Mouse (Mus musculus) small intestine, adult 2 months (tissue): ENCODE data around the gene Spns2. TPM values are rescaled to one million over a fixed set of nuclear protein-coding genes. Genes with fewer than 3 reads are reported as not detected.

Experiments used
- H3K27ac ChIP-seq: fragments of 200-500 bp; 2 replicates; pipeline ENCODE4 v1.5.1; 2012; ENCODE audit warnings: low read depth, low read length, control low read depth, inconsistent platforms; ENCODE audit not compliant: insufficient read depth
- H3K27me3 ChIP-seq: fragments of 200-500 bp; 2 replicates; pipeline ENCODE4 v1.6.1; 2012; ENCODE audit warnings: mild to moderate bottlenecking, moderate library complexity, low read length, inconsistent platforms; ENCODE audit not compliant: control insufficient read depth, insufficient read depth
- H3K36me3 ChIP-seq: fragments of 200-500 bp; 2 replicates; pipeline ENCODE4 v1.6.1; 2012; ENCODE audit warnings: mild to moderate bottlenecking, low read length, control low read depth, inconsistent platforms; ENCODE audit not compliant: control insufficient read depth, insufficient read depth
- H3K4me1 ChIP-seq: fragments of 200-500 bp; 2 replicates; pipeline ENCODE4 v1.6.1; 2012; ENCODE audit warnings: low read length, inconsistent platforms, mixed read lengths; ENCODE audit not compliant: control insufficient read depth, insufficient read depth, insufficient read length
- H3K4me3 ChIP-seq: fragments of 200-500 bp; 2 replicates; pipeline ENCODE4 v1.5.1; 2012; ENCODE audit warnings: low read depth, mild to moderate bottlenecking, control low read depth, inconsistent platforms, low read length, moderate library complexity
- CTCF ChIP-seq: fragments of 200-500 bp; IDR thresholded peaks from 2 replicates; pipeline ENCODE4 v1.5.1; 2012; ENCODE audit warnings: low read depth, mild to moderate bottlenecking, control low read depth, inconsistent platforms, low read length, moderate library complexity, mixed read lengths; ENCODE audit not compliant: insufficient replicate concordance, insufficient read length; ENCODE audit errors: extremely low read depth
- POLR2A ChIP-seq: fragments of 200-500 bp; IDR thresholded peaks from 2 replicates; pipeline ENCODE4 v1.6.1; 2012; ENCODE audit warnings: low read depth, mild to moderate bottlenecking, control low read depth, inconsistent platforms, low read length, moderate library complexity
- WGBS: fragments of 180-500 bp; shearing (Covaris S2); methylation state at CpG from one replicate; pipeline ENCODE4 v1.1.7; 2018; 5-methylcytosine and 5-hydroxymethylcytosine counted together
- polyA plus RNA-seq: library from polyadenylated mRNA; depleted of rRNA; stranded (reverse); fragments of >200 nt; gene quantifications from 2 replicates; pipeline ENCODE4 v1.2.3, GENCODE M21; 2012

The Spns2 gene
- polyA plus RNA-seq, 1 experiment = 77.7 TPM

GRCm38 (mm10) chr11:72518449-72518848, 28.7 kb upstream of the Spns2 start:
- Histone ChIP-seq H3K27me3 (no peaks in the 10 kb centered on the region), H3K27ac (no peak overlapping the region), H3K4me1 (peaks cover 8% of the 10 kb centered on the region; the same call in 1 of the 2 replicates), H3K36me3 (no peaks in the 10 kb centered on the region), H3K4me3 (no peak overlapping the region)
- TF ChIP-seq CTCF (no peak), POLR2A (no peak)
- 43% methylated on average over 2 of the region's 2 CpGs for WGBS

- Histone ChIP-seq H3K36me3 (no peaks in the 10 kb centered on the region), H3K27me3 (no peaks in the 10 kb centered on the region), H3K27ac (no peak overlapping the region), H3K4me1 (no peaks in the 10 kb centered on the region; the same call in 1 of the 2 replicates), H3K4me3 (no peak overlapping the region)
- TF ChIP-seq CTCF = no peak
- no peak for TF ChIP-seq POLR2A
- 64% methylated on average over 3 of the region's 3 CpGs for WGBS
Measured at GRCm38 (mm10) chr11:72514967-72515366, 25.3 kb upstream of the Spns2 start.

GRCm38 (mm10) chr11:72508651-72509050, 18.9 kb upstream of the Spns2 start:
- TF ChIP-seq POLR2A (no peak), CTCF (no peak)
- Histone ChIP-seq H3K36me3 (no peaks in the 10 kb centered on the region), H3K4me1 (peaks cover 25% of the 10 kb centered on the region), H3K27me3 (no peaks in the 10 kb centered on the region), H3K4me3 (no peak overlapping the region), H3K27ac (no peak overlapping the region)
- WGBS = 92% methylated on average over 5 of the region's 5 CpGs

DNA sequence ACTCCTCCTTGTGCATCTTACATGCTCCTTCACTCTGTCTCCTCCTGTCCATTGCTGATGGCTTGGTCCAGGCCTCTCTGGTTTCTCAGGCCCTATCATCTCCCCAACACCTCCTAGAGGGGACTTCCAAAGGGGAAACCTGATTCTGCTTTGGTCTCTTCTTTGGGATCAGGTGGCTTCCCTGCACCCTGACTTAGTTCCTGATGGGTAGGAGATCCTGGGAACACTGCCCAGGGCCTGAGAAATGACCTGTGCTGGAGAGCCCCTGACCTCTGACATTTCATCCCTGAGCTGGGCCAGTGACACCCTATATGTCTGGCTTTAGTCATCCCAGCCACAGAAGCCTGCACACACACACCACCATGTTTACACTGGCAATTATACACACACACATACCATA, 17.9 kb upstream of the Spns2 start:
- Histone ChIP-seq H3K36me3 (no peaks in the 10 kb centered on the region), H3K4me1 (peaks cover 35% of the 10 kb centered on the region), H3K4me3 (no peak overlapping the region), H3K27ac (no peak overlapping the region), H3K27me3 (no peaks in the 10 kb centered on the region)
- TF ChIP-seq POLR2A (no peak), CTCF (no peak)

GRCm38 (mm10) chr11:72504016-72504797, 14.5 kb upstream of the Spns2 start:
- no peak for TF ChIP-seq CTCF
- TF ChIP-seq POLR2A = no peak
- Histone ChIP-seq H3K27ac (peak overlapping the region; percentile 97), H3K27me3 (no peaks in the 10 kb centered on the region), H3K4me3 (no peak overlapping the region), H3K36me3 (no peaks in the 10 kb centered on the region), H3K4me1 (peaks cover 57% of the 10 kb centered on the region)
- WGBS = 28% methylated on average over 10 of the region's 10 CpGs

GRCm38 (mm10) chr11:72503501-72503921, 13.8 kb upstream of the Spns2 start:
- Histone ChIP-seq H3K27me3 (no peaks in the 10 kb centered on the region), H3K27ac (peak overlapping the region; percentile 97)

DNA sequence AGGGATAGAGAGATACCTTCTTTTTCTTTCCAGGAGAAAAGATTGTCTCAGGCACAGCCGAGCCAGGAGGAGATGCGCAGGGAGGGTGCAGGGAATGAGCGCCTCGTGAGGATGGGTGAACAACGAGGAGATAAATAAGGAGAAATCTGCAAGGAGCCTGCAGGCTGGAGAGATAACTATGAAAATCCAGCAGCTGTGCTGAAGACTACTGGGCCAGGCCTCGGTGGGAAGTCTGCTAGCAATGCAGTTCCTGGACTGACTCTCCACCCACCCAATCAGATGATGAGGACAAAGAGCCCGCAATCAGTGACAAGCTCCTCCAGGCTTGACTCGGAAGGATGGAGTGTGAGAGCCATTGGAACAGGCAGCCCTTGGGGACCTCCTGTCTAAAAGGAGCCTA, 12.5 kb upstream of the Spns2 start:
- H3K27me3 ChIP-seq = no peaks in the 10 kb centered on the region
- 36% methylated on average over 8 of the region's 8 CpGs for WGBS
- H3K4me1 ChIP-seq = peaks cover 61% of the 10 kb centered on the region
- no peaks in the 10 kb centered on the region for H3K36me3 ChIP-seq
- H3K27ac ChIP-seq = peak overlapping the region; percentile 88
- peak overlapping the region; percentile 17 for H3K4me3 ChIP-seq
- TF ChIP-seq POLR2A (no peak), CTCF (no peak)

More at GRCm38 (mm10) chr11:72503501-72503921, 13.8 kb upstream of the Spns2 start:
- no peaks in the 10 kb centered on the region for H3K36me3 ChIP-seq
- TF ChIP-seq POLR2A (no peak), CTCF (no peak)
- no peak overlapping the region for H3K4me3 ChIP-seq
- peaks cover 57% of the 10 kb centered on the region for H3K4me1 ChIP-seq
- WGBS = 23% methylated on average over 5 of the region's 5 CpGs
